Mouse (Mus musculus) cortical plate, adult 2 months (tissue): ENCODE measurements at regions not wholly inside any gene's neighbourhood (a gene's known extent, or its start where the extent isn't known, plus 50 kb on each side); places are given as distances from the start of the nearest gene placed in this dataset.

ENCODE experiments used
- H3K27ac ChIP-seq: fragments of 200-500 bp; 2 replicates; pipeline ENCODE4 v1.5.1; 2012; ENCODE audit warnings: low read length, control low read depth, inconsistent platforms; ENCODE audit not compliant: insufficient read depth
- H3K4me1 ChIP-seq: fragments of 200-500 bp; 2 replicates; pipeline ENCODE4 v1.6.1; 2011; ENCODE audit warnings: low read length; ENCODE audit not compliant: control insufficient read depth, insufficient read depth
- H3K4me3 ChIP-seq: fragments of 200-500 bp; 2 replicates; pipeline ENCODE4 v1.5.1; 2011; ENCODE audit warnings: mild to moderate bottlenecking, low read length, control low read depth; ENCODE audit not compliant: insufficient read depth
- CTCF ChIP-seq: fragments of 200-500 bp; IDR thresholded peaks from 2 replicates; pipeline ENCODE4 v1.5.1; 2011; ENCODE audit warnings: mild to moderate bottlenecking, control low read depth, low read length; ENCODE audit not compliant: insufficient read depth; ENCODE audit errors: extremely low read depth
- POLR2A ChIP-seq: fragments of 200-500 bp; IDR thresholded peaks from 2 replicates; pipeline ENCODE4 v1.6.1; 2011; ENCODE audit warnings: mild to moderate bottlenecking, low read length, control low read depth; ENCODE audit not compliant: insufficient read depth; ENCODE audit errors: extremely low read depth

DNA sequence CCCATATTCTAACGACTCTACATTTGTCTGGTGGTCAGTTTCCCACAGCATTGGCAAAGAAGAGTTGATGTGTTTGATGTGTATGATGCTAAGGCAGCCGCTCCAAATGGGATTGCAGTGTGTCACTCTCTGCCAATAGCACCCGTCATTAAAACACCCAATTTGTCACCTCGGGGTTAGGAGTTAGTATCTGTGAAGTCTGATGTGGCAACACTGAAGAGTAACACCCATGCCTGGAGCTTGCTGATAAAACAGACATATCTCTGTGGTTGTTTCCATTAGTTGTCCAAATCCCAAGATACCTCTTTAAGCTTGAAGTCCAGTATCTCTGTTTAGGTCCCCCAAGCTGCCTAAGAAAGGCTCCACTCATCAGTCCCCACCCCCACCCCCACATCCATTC lies 129.4 kb downstream of the Drd1 start:
- Histone ChIP-seq H3K4me1 (peaks cover 6% of the 10 kb centered on the region; the same call in 1 of the 2 replicates), H3K4me3 (no peak overlapping the region), H3K27ac (no peak overlapping the region)
- no peak for TF ChIP-seq CTCF
- TF ChIP-seq POLR2A: no peak

- Histone ChIP-seq H3K4me3 (no peak overlapping the region), H3K27ac (no peak overlapping the region), H3K4me1 (peaks cover 6% of the 10 kb centered on the region; the same call in 1 of the 2 replicates)
- TF ChIP-seq POLR2A (no peak), CTCF (no peak)
These were observed 131.1 kb downstream of the Drd1 start for GRCm38 (mm10) chr13:53924433-53924832.

GRCm38 (mm10) chr13:53923721-53924374 lies 131.7 kb downstream of the Drd1 start:
- H3K4me1 ChIP-seq: peaks cover 4% of the 10 kb centered on the region; the same call in 1 of the 2 replicates

DNA sequence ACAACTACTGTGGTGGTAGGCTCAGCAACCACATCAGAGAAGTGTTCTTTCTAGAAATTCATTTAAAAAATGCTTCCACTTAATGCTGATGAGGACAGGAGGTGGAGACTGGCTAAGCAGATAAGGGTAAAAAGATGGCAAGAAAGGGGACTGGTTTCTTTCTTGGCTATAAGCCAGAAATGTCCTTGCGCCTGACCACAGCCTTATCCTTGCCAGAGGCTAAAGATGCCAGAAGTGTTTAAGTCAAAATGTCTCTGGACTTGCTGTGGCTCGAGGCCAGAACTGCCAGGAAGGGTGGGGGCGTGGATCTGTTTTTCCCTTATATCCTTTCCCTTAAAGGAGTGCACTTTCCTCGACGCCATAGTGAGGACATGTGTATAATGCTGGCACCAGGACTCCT lies 133.7 kb downstream of the Drd1 start:
- no peak overlapping the region for H3K27ac ChIP-seq
- H3K4me1 ChIP-seq: peaks cover 4% of the 10 kb centered on the region; the same call in 1 of the 2 replicates
- H3K4me3 ChIP-seq: no peak overlapping the region
- TF ChIP-seq CTCF (no peak), POLR2A (no peak)

More at GRCm38 (mm10) chr13:53923721-53924374, 131.7 kb downstream of the Drd1 start:
- H3K4me3 ChIP-seq: no peak overlapping the region
- H3K27ac ChIP-seq: no peak overlapping the region
- TF ChIP-seq CTCF (no peak), POLR2A (no peak)

DNA sequence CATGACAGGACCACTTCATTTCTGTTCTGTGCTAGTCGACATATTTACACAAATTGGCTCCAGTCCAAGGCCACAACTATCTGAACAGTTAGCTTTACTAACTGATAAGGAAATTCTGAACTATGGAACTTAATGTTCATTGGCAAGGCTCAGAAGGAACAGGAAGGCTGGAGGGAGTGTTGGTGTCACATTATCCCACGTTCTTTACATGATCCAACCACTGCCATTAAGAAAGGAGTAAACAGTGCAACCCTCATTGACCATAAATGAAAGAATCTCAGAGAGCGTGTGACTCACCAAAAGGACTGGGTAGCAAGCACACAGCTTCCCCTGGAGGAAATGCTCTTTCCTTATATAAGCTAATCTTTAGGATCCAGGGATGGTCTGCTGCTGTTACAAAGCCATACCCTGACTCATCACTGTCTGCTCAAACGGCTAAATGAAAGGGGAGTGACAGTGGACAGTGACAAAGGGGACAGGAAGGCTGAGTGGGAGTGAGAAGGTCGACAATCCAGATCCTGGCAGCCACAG lies 135.6 kb downstream of the Drd1 start:
- peaks cover 4% of the 10 kb centered on the region; the same call in 1 of the 2 replicates for H3K4me1 ChIP-seq
- H3K4me3 ChIP-seq: no peak overlapping the region
- TF ChIP-seq CTCF (no peak), POLR2A (no peak)
- no peak overlapping the region for H3K27ac ChIP-seq

DNA sequence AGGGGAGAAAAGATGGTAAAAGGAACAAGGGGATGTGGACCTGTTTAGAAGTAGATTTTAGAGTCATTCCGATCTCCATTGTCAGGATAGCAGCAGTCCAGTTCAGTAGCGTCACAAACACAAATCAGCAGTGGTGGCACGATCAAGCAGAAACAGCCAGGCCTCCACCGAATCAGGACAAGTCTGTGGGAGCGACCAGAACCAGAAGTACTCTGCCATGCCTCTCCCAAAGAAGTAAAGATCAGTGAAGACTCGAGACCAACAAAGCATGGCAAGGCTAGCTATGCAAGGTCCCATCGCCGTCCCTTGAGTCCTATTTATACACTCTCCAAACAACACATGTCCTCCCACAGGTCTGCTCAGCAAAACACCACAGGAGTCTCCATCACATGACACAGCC lies 140.0 kb downstream of the Drd1 start:
- no peak overlapping the region for H3K4me3 ChIP-seq
- no peaks in the 10 kb centered on the region for H3K4me1 ChIP-seq
- no peak for TF ChIP-seq CTCF
- no peak for TF ChIP-seq POLR2A
- H3K27ac ChIP-seq: no peak overlapping the region

DNA sequence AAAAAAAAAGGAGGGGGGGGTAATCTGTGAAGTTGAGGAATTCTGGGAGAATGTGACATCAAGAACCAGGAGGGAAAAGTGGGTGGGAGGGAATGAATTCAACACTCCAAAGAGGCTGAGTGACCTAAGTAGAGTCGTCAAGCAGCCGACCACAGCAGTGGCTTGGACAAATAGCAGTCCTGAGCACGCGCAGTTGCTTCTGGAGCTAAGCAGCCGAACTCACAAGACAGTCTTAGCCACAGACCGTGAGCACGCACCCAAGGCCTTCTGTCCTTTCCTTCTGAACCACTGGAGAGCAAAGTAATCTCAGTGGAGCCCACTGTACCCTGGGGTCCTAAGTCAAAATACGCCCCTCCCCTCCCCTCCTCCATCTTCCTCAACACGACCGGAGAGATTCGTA lies 141.1 kb downstream of the Drd1 start:
- Histone ChIP-seq H3K4me1 (no peaks in the 10 kb centered on the region), H3K4me3 (no peak overlapping the region), H3K27ac (no peak overlapping the region)
- no peak for TF ChIP-seq POLR2A

DNA sequence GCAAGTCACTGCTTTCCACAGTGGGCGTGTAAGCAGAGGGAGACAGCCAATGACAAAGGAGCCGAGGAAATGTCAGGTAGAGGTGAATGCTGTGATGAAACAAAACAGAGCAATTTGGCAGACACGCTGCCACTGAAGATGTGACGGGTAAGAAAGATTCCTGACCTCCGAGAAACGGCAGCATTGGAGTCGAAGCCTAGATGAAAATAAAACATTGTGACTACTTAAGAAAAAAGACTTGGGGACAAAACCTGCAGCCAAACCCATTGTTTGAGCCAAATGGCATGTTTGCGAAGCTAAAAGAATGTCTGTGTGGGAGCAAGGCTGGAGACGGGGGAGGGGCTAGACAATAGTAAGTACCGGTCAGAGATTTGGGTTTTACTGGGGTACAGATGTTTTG lies 142.0 kb downstream of the Drd1 start:
- TF ChIP-seq CTCF (no peak), POLR2A (no peak)

GRCm38 (mm10) chr13:53911846-53912245 lies 143.7 kb downstream of the Drd1 start:
- H3K27ac ChIP-seq: no peak overlapping the region
- TF ChIP-seq POLR2A: no peak
- TF ChIP-seq CTCF: no peak
- H3K4me1 ChIP-seq: no peaks in the 10 kb centered on the region
- H3K4me3 ChIP-seq: no peak overlapping the region

More for the DNA sequence above, 142.0 kb downstream of the Drd1 start:
- H3K4me1 ChIP-seq: no peaks in the 10 kb centered on the region
- H3K27ac ChIP-seq: no peak overlapping the region
- no peak overlapping the region for H3K4me3 ChIP-seq

- H3K4me3 ChIP-seq: no peak overlapping the region
- no peak overlapping the region for H3K27ac ChIP-seq
- no peaks in the 10 kb centered on the region for H3K4me1 ChIP-seq
- no peak for TF ChIP-seq POLR2A
- TF ChIP-seq CTCF: no peak
These were observed 144.2 kb downstream of the Drd1 start for GRCm38 (mm10) chr13:53911261-53911660.
